Mouse (Mus musculus): Measurements from ENCODE around the gene Lingo3. TPM values are rescaled to one million over a fixed set of nuclear protein-coding genes. Genes with fewer than 3 reads are reported as not detected.

Gene Lingo3
- polyA plus RNA-seq, 1 experiment from 2014 or later: 0.54 TPM

GRCm38 (mm10) chr10:80787517-80787916, 56.3 kb downstream of the Lingo3 start:
- no peak overlapping the region for H3K27ac ChIP-seq (ENCODE audit: poor library complexity, severe bottlenecking)
- H3K4me2 ChIP-seq: no peak overlapping the region
- no peak overlapping the region for H3K4me3 ChIP-seq
- peaks cover 98% of the 10 kb centered on the region for H3K36me3 ChIP-seq
- H3K27me3 ChIP-seq (replicated peaks): no peaks in the 10 kb centered on the region
- no peaks in the 10 kb centered on the region for H3K9me3 ChIP-seq (replicated peaks)
- peaks cover 23% of the 10 kb centered on the region for H3K4me1 ChIP-seq (replicated peaks)
- WGBS: 89% methylated on average over 2 of the region's 2 CpGs
- ATAC-seq (ENCODE audit: insufficient number of reproducible peaks, low FRiP score): no peak
- no peak overlapping the region for H3K9ac ChIP-seq

GRCm38 (mm10) chr10:80785963-80786362, 57.9 kb downstream of the Lingo3 start:
- H3K4me2 ChIP-seq: no peak overlapping the region
- no peak overlapping the region for H3K27ac ChIP-seq (ENCODE audit: poor library complexity, severe bottlenecking)
- H3K27me3 ChIP-seq (replicated peaks): no peaks in the 10 kb centered on the region
- no peaks in the 10 kb centered on the region for H3K9me3 ChIP-seq (replicated peaks)
- 92% methylated on average over 11 of the region's 11 CpGs for WGBS
- no peak overlapping the region for H3K4me3 ChIP-seq
- no peak overlapping the region for H3K9ac ChIP-seq
- H3K4me1 ChIP-seq (replicated peaks): peaks cover 7% of the 10 kb centered on the region
- H3K36me3 ChIP-seq: peaks cover 98% of the 10 kb centered on the region
- ATAC-seq (ENCODE audit: insufficient number of reproducible peaks, low FRiP score): no peak

GRCm38 (mm10) chr10:80784871-80785270, 59.0 kb downstream of the Lingo3 start:
- Histone ChIP-seq H3K4me3 (no peak overlapping the region), H3K9ac (no peak overlapping the region), H3K36me3 (peaks cover 97% of the 10 kb centered on the region), H3K9me3 (replicated peaks) (no peaks in the 10 kb centered on the region), H3K4me2 (no peak overlapping the region), H3K27ac (ENCODE audit: poor library complexity, severe bottlenecking) (no peak overlapping the region), H3K4me1 (replicated peaks) (no peaks in the 10 kb centered on the region), H3K27me3 (replicated peaks) (no peaks in the 10 kb centered on the region)
- WGBS: 88% methylated on average over 12 of the region's 12 CpGs
- no peak for ATAC-seq (ENCODE audit: insufficient number of reproducible peaks, low FRiP score)

- Histone ChIP-seq H3K4me2 (no peak overlapping the region), H3K27ac (ENCODE audit: poor library complexity, severe bottlenecking) (no peak overlapping the region), H3K36me3 (peaks cover 99% of the 10 kb centered on the region), H3K9ac (no peak overlapping the region), H3K9me3 (replicated peaks) (no peaks in the 10 kb centered on the region), H3K4me1 (replicated peaks) (0 out of 2 replicates have a peak, but pooled peaks cover 3% of the 10 kb centered on the region), H3K27me3 (replicated peaks) (no peaks in the 10 kb centered on the region), H3K4me3 (no peak overlapping the region)
- 85% methylated on average over 2 of the region's 2 CpGs for WGBS
- ATAC-seq (ENCODE audit: insufficient number of reproducible peaks, low FRiP score): no peak
Observed at GRCm38 (mm10) chr10:80784302-80784701, 59.5 kb downstream of the Lingo3 start.

MicroRNA genes within 50 kb of the gene (microRNA counts, 519-probe panel; counts per million panel counts)
- microRNA mmu-miR-1982: not detected

Small RNA genes lying within 50 kb of the gene (microRNA-seq; reads per million reads assigned to microRNA genes)
- gene Mir1982: 2.6 reads per million, percentile 3 among the genes with 10 or more reads in this experiment

Other genes with a start within 250 kb of the Lingo3 start
- 67.4 and 70.0 TPM in 2 replicates for gene Scamp4, start 241.2 kb downstream of the Lingo3 start, polyA plus RNA-seq (2016; fragmentation: Nextera tagmentation; extraction: Ambion mirVana)
- 3.5 and 4.1 TPM in 2 replicates for gene Adat3, start 241.2 kb downstream of the Lingo3 start, polyA plus RNA-seq (2016; fragmentation: Nextera tagmentation; extraction: Ambion mirVana)
- gene Gm49322, start 238.0 kb downstream of the Lingo3 start, polyA plus RNA-seq (2016; fragmentation: Nextera tagmentation; extraction: Ambion mirVana): 2.4 and 2.6 TPM in 2 replicates
- 131 and 136 TPM in 2 replicates for gene Csnk1g2, start 221.2 kb downstream of the Lingo3 start, polyA plus RNA-seq (2016; fragmentation: Nextera tagmentation; extraction: Ambion mirVana)
- gene Btbd2, start 187.0 kb downstream of the Lingo3 start, polyA plus RNA-seq (2016; fragmentation: Nextera tagmentation; extraction: Ambion mirVana): 64.9 and 65.7 TPM in 2 replicates
- 99.6 and 102 TPM in 2 replicates for gene Mknk2, start 165.9 kb downstream of the Lingo3 start, polyA plus RNA-seq (2016; fragmentation: Nextera tagmentation; extraction: Ambion mirVana)
- 34.8 and 38.1 TPM in 2 replicates for gene Mob3a, start 142.1 kb downstream of the Lingo3 start, polyA plus RNA-seq (2016; fragmentation: Nextera tagmentation; extraction: Ambion mirVana)
- 13.2 and 18.4 TPM in 2 replicates for gene Izumo4, start 141.9 kb downstream of the Lingo3 start, polyA plus RNA-seq (2016; fragmentation: Nextera tagmentation; extraction: Ambion mirVana)
- gene Ap3d1, start 101.8 kb downstream of the Lingo3 start, polyA plus RNA-seq (2016; fragmentation: Nextera tagmentation; extraction: Ambion mirVana): 56.5 and 58.9 TPM in 2 replicates
- gene Dot1l, start 88.8 kb downstream of the Lingo3 start, polyA plus RNA-seq (2016; fragmentation: Nextera tagmentation; extraction: Ambion mirVana): 25.7 and 30.9 TPM in 2 replicates
- 51.2 and 58.3 TPM in 2 replicates for gene Sf3a2, start 45.8 kb downstream of the Lingo3 start, polyA plus RNA-seq (2016; fragmentation: Nextera tagmentation; extraction: Ambion mirVana)
- 82.4 and 83.2 TPM in 2 replicates for gene Plekhj1, start 45.4 kb downstream of the Lingo3 start, polyA plus RNA-seq (2016; fragmentation: Nextera tagmentation; extraction: Ambion mirVana)
- 0.14 and 0.23 TPM in 2 replicates for gene Amh, start 38.8 kb downstream of the Lingo3 start, polyA plus RNA-seq (2016; fragmentation: Nextera tagmentation; extraction: Ambion mirVana)
- 6.1 and 6.7 TPM in 2 replicates for gene Jsrp1, start 30.5 kb downstream of the Lingo3 start, polyA plus RNA-seq (2016; fragmentation: Nextera tagmentation; extraction: Ambion mirVana)
- 1,577 and 1,597 TPM in 2 replicates for gene Oaz1, start 17.4 kb downstream of the Lingo3 start, polyA plus RNA-seq (2016; fragmentation: Nextera tagmentation; extraction: Ambion mirVana)
- gene Lsm7, start 11.2 kb upstream of the Lingo3 start, polyA plus RNA-seq (2016; fragmentation: Nextera tagmentation; extraction: Ambion mirVana): 177 and 182 TPM in 2 replicates
- 34.8 and 35.2 TPM in 2 replicates for gene Sppl2b, start 11.2 kb upstream of the Lingo3 start, polyA plus RNA-seq (2016; fragmentation: Nextera tagmentation; extraction: Ambion mirVana)
- not detected in 2 replicates for gene Tmprss9, start 27.8 kb upstream of the Lingo3 start, polyA plus RNA-seq (2016; fragmentation: Nextera tagmentation; extraction: Ambion mirVana)
- 285 and 293 TPM in 2 replicates for gene Timm13, start 56.9 kb upstream of the Lingo3 start, polyA plus RNA-seq (2016; fragmentation: Nextera tagmentation; extraction: Ambion mirVana)
- 34.3 and 35.3 TPM in 2 replicates for gene Lmnb2, start 74.2 kb upstream of the Lingo3 start, polyA plus RNA-seq (2016; fragmentation: Nextera tagmentation; extraction: Ambion mirVana)
- 27.8 and 29.9 TPM in 2 replicates for gene Gadd45b, start 86.0 kb upstream of the Lingo3 start, polyA plus RNA-seq (2016; fragmentation: Nextera tagmentation; extraction: Ambion mirVana)
- gene Gng7, start 170.9 kb upstream of the Lingo3 start, polyA plus RNA-seq (2016; fragmentation: Nextera tagmentation; extraction: Ambion mirVana): 1.5 and 1.7 TPM in 2 replicates
- not detected in 2 replicates for gene Diras1, start 181.6 kb upstream of the Lingo3 start, polyA plus RNA-seq (2016; fragmentation: Nextera tagmentation; extraction: Ambion mirVana)
- 7.5 and 8.7 TPM in 2 replicates for gene Slc39a3, start 193.4 kb upstream of the Lingo3 start, polyA plus RNA-seq (2016; fragmentation: Nextera tagmentation; extraction: Ambion mirVana)
- 152 and 154 TPM in 2 replicates for gene Sgta, start 216.1 kb upstream of the Lingo3 start, polyA plus RNA-seq (2016; fragmentation: Nextera tagmentation; extraction: Ambion mirVana)
- 35.5 and 36.6 TPM in 2 replicates for gene Thop1, start 226.0 kb upstream of the Lingo3 start, polyA plus RNA-seq (2016; fragmentation: Nextera tagmentation; extraction: Ambion mirVana)